Mouse (Mus musculus): ENCODE results near the gene Ikzf3. TPM values are rescaled to one million over a fixed set of nuclear protein-coding genes. Genes with fewer than 3 reads are reported as not detected.

Ikzf3 gene
- polyA plus RNA-seq, 1 experiment = 41.7 TPM

DNA sequence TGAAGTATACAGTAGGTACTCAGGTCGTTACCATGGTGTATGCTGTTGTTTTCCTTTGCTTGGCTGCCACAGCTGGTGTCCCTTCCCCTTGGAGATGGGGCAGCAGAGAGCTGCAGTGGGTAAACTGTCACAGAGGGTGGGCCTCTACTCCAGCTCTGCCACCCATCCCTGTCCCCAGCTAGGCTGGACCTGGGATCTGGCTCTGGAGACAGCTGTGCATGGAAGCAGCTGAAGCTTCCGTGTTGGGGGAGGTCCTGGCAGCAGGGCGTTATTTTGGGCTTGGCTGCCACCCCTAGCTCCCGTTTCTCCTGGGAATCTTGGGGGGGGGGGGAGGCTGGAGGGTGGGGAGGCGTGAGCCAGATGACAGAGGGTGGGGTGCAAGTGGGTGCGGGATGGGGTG lies 127.6 kb downstream of the Ikzf3 start:
- WGBS = 68% methylated on average over 6 of the region's 6 CpGs

DNA sequence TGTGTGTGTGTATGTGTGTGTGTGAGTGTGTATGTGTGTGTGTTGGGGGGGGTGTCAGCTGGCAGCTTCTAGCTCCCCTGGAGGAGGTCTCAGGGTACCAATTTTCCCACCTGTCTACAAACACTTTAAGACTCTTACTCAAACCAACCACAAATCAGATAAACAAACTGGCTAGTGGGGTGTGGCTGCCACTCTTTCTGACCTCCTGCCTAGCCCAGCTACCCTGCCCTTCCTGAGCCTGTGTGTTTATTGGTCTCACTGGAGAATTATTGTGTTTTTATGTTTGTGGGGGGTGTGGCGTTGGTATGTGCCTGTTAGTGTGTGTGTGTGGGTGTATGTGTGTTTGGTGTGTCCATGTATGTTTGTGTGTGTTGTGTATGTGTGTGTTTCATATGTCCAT lies 128.8 kb downstream of the Ikzf3 start:
- Histone ChIP-seq H3K4me3 (replicated peaks; ENCODE audit: control insufficient read depth, low read depth, low read length) (no peak overlapping the region), H3K4me1 (ENCODE audit: control insufficient read depth, insufficient read depth, low read length) (no peaks in the 10 kb centered on the region), H3K27ac (ENCODE audit: control insufficient read depth, insufficient read depth, low read depth, low read length, poor library complexity) (no peak overlapping the region)
- 47% methylated on average over 1 of the region's 1 CpGs for WGBS
- no peak for TF ChIP-seq POLR2A (IDR thresholded peaks at IDR 0.05; ENCODE audit: borderline replicate concordance, control insufficient read depth, low read depth, low read length)
- TF ChIP-seq CTCF (IDR thresholded peaks at IDR 0.05; ENCODE audit: control insufficient read depth, insufficient read depth, low read length) = no peak

More for the DNA sequence above, 127.6 kb downstream of the Ikzf3 start:
- TF ChIP-seq POLR2A (IDR thresholded peaks at IDR 0.05; ENCODE audit: borderline replicate concordance, control insufficient read depth, low read depth, low read length) (no peak), CTCF (IDR thresholded peaks at IDR 0.05; ENCODE audit: control insufficient read depth, insufficient read depth, low read length) (no peak)
- no peak overlapping the region for H3K27ac ChIP-seq (ENCODE audit: control insufficient read depth, insufficient read depth, low read depth, low read length, poor library complexity)
- no peak overlapping the region for H3K4me3 ChIP-seq (replicated peaks; ENCODE audit: control insufficient read depth, low read depth, low read length)
- no peaks in the 10 kb centered on the region for H3K4me1 ChIP-seq (ENCODE audit: control insufficient read depth, insufficient read depth, low read length)

Other genes with a start within 250 kb of the Ikzf3 start
- gene Neurod2, start 216.4 kb downstream of the Ikzf3 start, polyA plus RNA-seq (2011; ENCODE audit: insufficient read depth, insufficient read length, low replicate concordance, missing spikeins) = not detected in 2 replicates
- gene Ppp1r1b, start 197.6 kb downstream of the Ikzf3 start, polyA plus RNA-seq (2011; ENCODE audit: insufficient read depth, insufficient read length, low replicate concordance, missing spikeins) = not detected in 2 replicates
- 16.8 and 32.3 TPM in 2 replicates for gene Stard3, start 187.7 kb downstream of the Ikzf3 start, polyA plus RNA-seq (2011; ENCODE audit: insufficient read depth, insufficient read length, low replicate concordance, missing spikeins)
- 6.5 and 15.6 TPM in 2 replicates for gene Tcap, start 162.2 kb downstream of the Ikzf3 start, polyA plus RNA-seq (2011; ENCODE audit: insufficient read depth, insufficient read length, low replicate concordance, missing spikeins)
- not detected in 2 replicates for gene Pnmt, start 159.6 kb downstream of the Ikzf3 start, polyA plus RNA-seq (2011; ENCODE audit: insufficient read depth, insufficient read length, low replicate concordance, missing spikeins)
- gene Pgap3, start 145.5 kb downstream of the Ikzf3 start, polyA plus RNA-seq (2011; ENCODE audit: insufficient read depth, insufficient read length, low replicate concordance, missing spikeins) = 2.4 and 2.7 TPM in 2 replicates
- gene Erbb2, start 133.6 kb downstream of the Ikzf3 start, polyA plus RNA-seq (2011; ENCODE audit: insufficient read depth, insufficient read length, low replicate concordance, missing spikeins) = 0.97 and 2.4 TPM in 2 replicates
- 25.3 and 33.9 TPM in 2 replicates for gene Mien1, start 107.0 kb downstream of the Ikzf3 start, polyA plus RNA-seq (2011; ENCODE audit: insufficient read depth, insufficient read length, low replicate concordance, missing spikeins)
- gene Grb7, start 99.6 kb downstream of the Ikzf3 start, polyA plus RNA-seq (2011; ENCODE audit: insufficient read depth, insufficient read length, low replicate concordance, missing spikeins) = 0.85 TPM in 1 of 2 replicates, not detected in the other
- gene Zpbp2, start 5.1 kb upstream of the Ikzf3 start, polyA plus RNA-seq (2011; ENCODE audit: insufficient read depth, insufficient read length, low replicate concordance, missing spikeins) = 2.2 and 6.5 TPM in 2 replicates
- gene Ormdl3, start 41.3 kb upstream of the Ikzf3 start, polyA plus RNA-seq (2011; ENCODE audit: insufficient read depth, insufficient read length, low replicate concordance, missing spikeins) = 41.1 and 41.2 TPM in 2 replicates
- not detected in 2 replicates for gene Lrrc3c, start 52.3 kb upstream of the Ikzf3 start, polyA plus RNA-seq (2011; ENCODE audit: insufficient read depth, insufficient read length, low replicate concordance, missing spikeins)
- gene Gm12355, start 79.6 kb upstream of the Ikzf3 start, polyA plus RNA-seq (2011; ENCODE audit: insufficient read depth, insufficient read length, low replicate concordance, missing spikeins) = 50.6 and 60.6 TPM in 2 replicates
- gene Gsdma3, start 80.3 kb upstream of the Ikzf3 start, polyA plus RNA-seq (2011; ENCODE audit: insufficient read depth, insufficient read length, low replicate concordance, missing spikeins) = not detected in 2 replicates
- gene Gsdma2, start 100.7 kb upstream of the Ikzf3 start, polyA plus RNA-seq (2011; ENCODE audit: insufficient read depth, insufficient read length, low replicate concordance, missing spikeins) = not detected in 2 replicates
- 0.55 and 0.70 TPM in 2 replicates for gene Gsdma, start 118.3 kb upstream of the Ikzf3 start, polyA plus RNA-seq (2011; ENCODE audit: insufficient read depth, insufficient read length, low replicate concordance, missing spikeins)
- 28.2 and 57.7 TPM in 2 replicates for gene Psmd3, start 136.5 kb upstream of the Ikzf3 start, polyA plus RNA-seq (2011; ENCODE audit: insufficient read depth, insufficient read length, low replicate concordance, missing spikeins)
- not detected in 2 replicates for gene Csf3, start 155.2 kb upstream of the Ikzf3 start, polyA plus RNA-seq (2011; ENCODE audit: insufficient read depth, insufficient read length, low replicate concordance, missing spikeins)
- 26.7 and 28.7 TPM in 2 replicates for gene Med24, start 183.4 kb upstream of the Ikzf3 start, polyA plus RNA-seq (2011; ENCODE audit: insufficient read depth, insufficient read length, low replicate concordance, missing spikeins)
- gene Thra, start 194.6 kb upstream of the Ikzf3 start, polyA plus RNA-seq (2011; ENCODE audit: insufficient read depth, insufficient read length, low replicate concordance, missing spikeins) = 27.5 and 35.4 TPM in 2 replicates
- 2.4 and 4.8 TPM in 2 replicates for gene Nr1d1, start 229.3 kb upstream of the Ikzf3 start, polyA plus RNA-seq (2011; ENCODE audit: insufficient read depth, insufficient read length, low replicate concordance, missing spikeins)
- gene Msl1, start 249.5 kb upstream of the Ikzf3 start, polyA plus RNA-seq (2011; ENCODE audit: insufficient read depth, insufficient read length, low replicate concordance, missing spikeins) = 46.7 and 69.9 TPM in 2 replicates

Data from bone marrow, adult 2 months (tissue).